Mouse (Mus musculus) kidney, embryonic 14.5 days (tissue): ENCODE measurements around the gene Gucy1b2. TPM values are rescaled to one million over a fixed set of nuclear protein-coding genes. Genes with fewer than 3 reads are reported as not detected.

Experiments used
- ATAC-seq: fragments of 200-750 bp; cut with Nextera tagmentation; 2 replicates; pipeline ENCODE4 v1.8.0; 2017; ENCODE audit warnings: moderate number of reproducible peaks, mild to moderate bottlenecking, moderate TSS enrichment, moderate library complexity; ENCODE audit not compliant: low FRiP score, low TSS enrichment
- H3K27ac ChIP-seq: fragments of 300-500 bp; sonication (generic); 2 replicates; pipeline ENCODE4 v1.5.1; 2014; ENCODE audit warnings: low read depth, mild to moderate bottlenecking, low read length, moderate library complexity, mixed read lengths
- H3K27me3 ChIP-seq: fragments of 300-500 bp; sonication (generic); 2 replicates; pipeline ENCODE4 v1.6.1; 2014; ENCODE audit warnings: mild to moderate bottlenecking, low read length; ENCODE audit not compliant: control insufficient read depth, insufficient read depth
- H3K36me3 ChIP-seq: fragments of 300-500 bp; sonication (generic); 2 replicates; pipeline ENCODE4 v1.6.1; 2014; ENCODE audit warnings: low read length, mixed read lengths; ENCODE audit not compliant: control insufficient read depth, insufficient read depth
- H3K4me1 ChIP-seq: fragments of 300-500 bp; sonication (generic); 2 replicates; pipeline ENCODE4 v1.6.1; 2014; ENCODE audit warnings: low read length, mixed read lengths; ENCODE audit not compliant: control insufficient read depth, insufficient read depth
- H3K4me2 ChIP-seq: fragments of 300-500 bp; sonication (generic); replicated peaks from 2 replicates; pipeline ENCODE4 v1.6.1; 2014; ENCODE audit warnings: low read depth, mild to moderate bottlenecking, low read length
- H3K4me3 ChIP-seq: fragments of 300-500 bp; sonication (generic); 2 replicates; pipeline ENCODE4 v1.5.1; 2014; ENCODE audit warnings: mild to moderate bottlenecking, low read length
- H3K9ac ChIP-seq: fragments of 300-500 bp; sonication (generic); 2 replicates; pipeline ENCODE4 v1.6.1; 2014; ENCODE audit warnings: low read depth, mild to moderate bottlenecking, low read length, moderate library complexity
- H3K9me3 ChIP-seq: fragments of 300-500 bp; sonication (generic); 2 replicates; pipeline ENCODE4 v1.6.1; 2016; ENCODE audit warnings: low read length; ENCODE audit not compliant: control insufficient read depth
- WGBS: fragments of 180-500 bp; shearing (Covaris S2); extraction: QIAGEN DNeasy Blood & Tissue Kit; methylation state at CpG from one replicate; pipeline ENCODE4 v1.1.7; 2014; 5-methylcytosine and 5-hydroxymethylcytosine counted together
- polyA plus RNA-seq: library from polyadenylated mRNA; unstranded; fragments of >200 nt; fragmentation: Nextera tagmentation; extraction: Ambion mirVana; gene quantifications from 2 replicates; pipeline ENCODE4 v1.2.1, GENCODE M21; 2014

The Gucy1b2 gene
- polyA plus RNA-seq, 1 experiment from 2014 or later: not detected

- ATAC-seq: no peak
- no peak overlapping the region for H3K27ac ChIP-seq
- no peak overlapping the region for H3K4me3 ChIP-seq
- no peaks in the 10 kb centered on the region for H3K4me1 ChIP-seq
- no peaks in the 10 kb centered on the region for H3K9me3 ChIP-seq
- 78% methylated on average over 8 of the region's 8 CpGs for WGBS
- H3K9ac ChIP-seq: no peak overlapping the region
- H3K27me3 ChIP-seq: no peaks in the 10 kb centered on the region
- H3K36me3 ChIP-seq: peaks cover 14% of the 10 kb centered on the region; the same call in 1 of the 2 replicates
- no peak overlapping the region for H3K4me2 ChIP-seq
Observed at GRCm38 (mm10) chr14:62361263-62361980, 94.7 kb downstream of the Gucy1b2 start.

- Histone ChIP-seq H3K4me1 (no peaks in the 10 kb centered on the region), H3K27ac (no peak overlapping the region), H3K36me3 (peaks cover 3% of the 10 kb centered on the region; the same call in 1 of the 2 replicates), H3K9ac (no peak overlapping the region), H3K9me3 (no peaks in the 10 kb centered on the region), H3K4me3 (no peak overlapping the region), H3K4me2 (no peak overlapping the region), H3K27me3 (no peaks in the 10 kb centered on the region)
- no peak for ATAC-seq
- WGBS: 79% methylated on average over 7 of the region's 7 CpGs
Observed at GRCm38 (mm10) chr14:62355201-62355600, 100.9 kb downstream of the Gucy1b2 start.

- no peaks in the 10 kb centered on the region for H3K4me1 ChIP-seq
- ATAC-seq: no peak
- no peaks in the 10 kb centered on the region for H3K27me3 ChIP-seq
- H3K36me3 ChIP-seq: peaks cover 6% of the 10 kb centered on the region; the same call in 1 of the 2 replicates
- no peak overlapping the region for H3K9ac ChIP-seq
- H3K4me3 ChIP-seq: no peak overlapping the region
- H3K9me3 ChIP-seq: no peaks in the 10 kb centered on the region
- H3K4me2 ChIP-seq: no peak overlapping the region
- no peak overlapping the region for H3K27ac ChIP-seq
- 91% methylated on average over 5 of the region's 5 CpGs for WGBS
Observed at GRCm38 (mm10) chr14:62353793-62354192, 102.3 kb downstream of the Gucy1b2 start.

GRCm38 (mm10) chr14:62353372-62353771 lies 102.7 kb downstream of the Gucy1b2 start:
- no peak for ATAC-seq
- H3K9me3 ChIP-seq: no peaks in the 10 kb centered on the region
- no peak overlapping the region for H3K4me3 ChIP-seq
- H3K4me1 ChIP-seq: no peaks in the 10 kb centered on the region
- no peak overlapping the region for H3K9ac ChIP-seq
- H3K27ac ChIP-seq: no peak overlapping the region
- H3K27me3 ChIP-seq: no peaks in the 10 kb centered on the region
- no peak overlapping the region for H3K4me2 ChIP-seq
- WGBS: 88% methylated on average over 9 of the region's 9 CpGs
- peaks cover 6% of the 10 kb centered on the region; the same call in 1 of the 2 replicates for H3K36me3 ChIP-seq

GRCm38 (mm10) chr14:62350890-62351289 lies 105.2 kb downstream of the Gucy1b2 start:
- no peak for ATAC-seq
- H3K9me3 ChIP-seq: no peaks in the 10 kb centered on the region
- no peak overlapping the region for H3K27ac ChIP-seq
- 90% methylated on average over 3 of the region's 3 CpGs for WGBS
- no peak overlapping the region for H3K4me3 ChIP-seq
- H3K36me3 ChIP-seq: peaks cover 6% of the 10 kb centered on the region; the same call in 1 of the 2 replicates
- no peak overlapping the region for H3K9ac ChIP-seq
- no peaks in the 10 kb centered on the region for H3K27me3 ChIP-seq
- no peaks in the 10 kb centered on the region for H3K4me1 ChIP-seq
- no peak overlapping the region for H3K4me2 ChIP-seq

- ATAC-seq: no peak
- H3K9me3 ChIP-seq: no peaks in the 10 kb centered on the region
- peaks cover 6% of the 10 kb centered on the region; the same call in 1 of the 2 replicates for H3K36me3 ChIP-seq
- H3K27ac ChIP-seq: no peak overlapping the region
- WGBS: 71% methylated on average over 4 of the region's 4 CpGs
- no peak overlapping the region for H3K4me3 ChIP-seq
- no peak overlapping the region for H3K4me2 ChIP-seq
- no peaks in the 10 kb centered on the region for H3K4me1 ChIP-seq
- no peaks in the 10 kb centered on the region for H3K27me3 ChIP-seq
- H3K9ac ChIP-seq: no peak overlapping the region
Observed at GRCm38 (mm10) chr14:62350186-62350585, 105.9 kb downstream of the Gucy1b2 start.

GRCm38 (mm10) chr14:62349786-62350185 lies 106.3 kb downstream of the Gucy1b2 start:
- H3K4me3 ChIP-seq: no peak overlapping the region
- WGBS: 58% methylated on average over 5 of the region's 5 CpGs
- no peak overlapping the region for H3K27ac ChIP-seq
- ATAC-seq: no peak
- H3K36me3 ChIP-seq: peaks cover 6% of the 10 kb centered on the region; the same call in 1 of the 2 replicates
- H3K9ac ChIP-seq: no peak overlapping the region
- no peaks in the 10 kb centered on the region for H3K27me3 ChIP-seq
- no peak overlapping the region for H3K4me2 ChIP-seq
- no peaks in the 10 kb centered on the region for H3K4me1 ChIP-seq
- H3K9me3 ChIP-seq: no peaks in the 10 kb centered on the region

- 88% methylated on average over 7 of the region's 7 CpGs for WGBS
- Histone ChIP-seq H3K36me3 (peaks cover 3% of the 10 kb centered on the region; the same call in 1 of the 2 replicates), H3K4me1 (no peaks in the 10 kb centered on the region)
Observed at GRCm38 (mm10) chr14:62347103-62347502, 109.0 kb downstream of the Gucy1b2 start.

GRCm38 (mm10) chr14:62346570-62346969 lies 109.5 kb downstream of the Gucy1b2 start:
- H3K36me3 ChIP-seq: peaks cover 3% of the 10 kb centered on the region; the same call in 1 of the 2 replicates
- H3K27ac ChIP-seq: no peak overlapping the region
- no peak overlapping the region for H3K4me2 ChIP-seq
- H3K4me1 ChIP-seq: no peaks in the 10 kb centered on the region
- 62% methylated on average over 11 of the region's 11 CpGs for WGBS
- H3K27me3 ChIP-seq: no peaks in the 10 kb centered on the region
- ATAC-seq: no peak
- H3K9ac ChIP-seq: no peak overlapping the region
- no peaks in the 10 kb centered on the region for H3K9me3 ChIP-seq
- no peak overlapping the region for H3K4me3 ChIP-seq

More at GRCm38 (mm10) chr14:62347103-62347502, 109.0 kb downstream of the Gucy1b2 start:
- no peak overlapping the region for H3K4me3 ChIP-seq
- H3K9me3 ChIP-seq: no peaks in the 10 kb centered on the region
- no peak overlapping the region for H3K4me2 ChIP-seq
- no peak overlapping the region for H3K9ac ChIP-seq
- H3K27ac ChIP-seq: no peak overlapping the region
- no peak for ATAC-seq
- H3K27me3 ChIP-seq: no peaks in the 10 kb centered on the region
